Comparison of ENCODE assay signal across 28 mouse cellular contexts in genomic region chr12:112871272-112871671, GRCm38 (mm10). TPM values are rescaled to one million over a fixed set of nuclear protein-coding genes. Genes with fewer than 3 reads are reported as not detected.
DNase-seq lines count a peak whose midpoint lies in the region; ATAC-seq and TF ChIP-seq lines count a peak whose summit lies in the region.
"Had no signal": no experiment of that assay in that cellular context is flagged by ENCODE, and none has a peak within 500 bp of the region (broad histone marks: within the 10 kb centered on the region; RNA-seq: fewer than 3 reads in every experiment).

No protein-coding gene starts in this region.

- DNase-seq in CD4-positive, CD25-positive, alpha-beta regulatory T cell, adult 2 months (ENCODE audit: low read depth, low spot score) = peak; percentile 13
- peak in 1 of 2 experiments; percentile 1 for DNase-seq in spleen, adult 2 months (ENCODE audit: low read depth in 1 of 2, low spot score in 2 of 2)
- DNase-seq in spleen, adult 12 weeks (ENCODE audit: low spot score) = no peak
- DNase-seq in CH12.LX (ENCODE audit: extremely low read depth) (no peak), MEL (ENCODE audit: low read depth, low spot score) (no peak)
- DNase-seq in lung, postnatal 0 days (ENCODE audit: low spot score) = no peak
- DNase-seq in cerebellum, adult 9-11 months = no peak
- DNase-seq: adrenal gland, postnatal 10 days; adrenal gland, postnatal 36 days; cerebellum, adult 11 months; cerebellum, adult 2 months; cerebellum, postnatal 10 days; embryo, embryonic 11 days; gastrocnemius, postnatal 10 days; gastrocnemius, postnatal 36 days; heart, postnatal 36 days had no signal

- 90% methylated on average over 2 of the region's 2 CpGs for WGBS in spleen, adult 2 months
- WGBS in lung, postnatal 0 days = 88% methylated on average over 2 of the region's 2 CpGs

- H3K4me2 ChIP-seq in CH12.LX (ENCODE audit: insufficient read depth, low read depth, poor library complexity, severe bottlenecking) = no peak overlapping the region
- no peak overlapping the region for H3K4me2 ChIP-seq in lung, postnatal 0 days (replicated peaks; ENCODE audit: low read depth, low read length)
- H3K4me2 ChIP-seq: embryonic facial prominence, embryonic 13.5 days; forebrain, embryonic 12.5 days; forebrain, embryonic 15.5 days; heart, embryonic 11.5 days; hindbrain, embryonic 13.5 days had no signal

- ATAC-seq in CD4-positive, CD25-positive, alpha-beta regulatory T cell, adult 4 months = no peak
- no peak for ATAC-seq in lung, postnatal 0 days
- ATAC-seq: forebrain, embryonic 15.5 days; hindbrain, embryonic 16.5 days; Patski had no signal

- no peaks in the 10 kb centered on the region for H3K9me3 ChIP-seq in CH12.LX (replicated peaks; ENCODE audit: low read length)
- no peaks in the 10 kb centered on the region for H3K9me3 ChIP-seq in MEL (replicated peaks; ENCODE audit: insufficient read depth, low read length)
- no peaks in the 10 kb centered on the region for H3K9me3 ChIP-seq in lung, postnatal 0 days (ENCODE audit: low read length)
- H3K9me3 ChIP-seq: embryonic facial prominence, embryonic 10.5 days; embryonic facial prominence, embryonic 13.5 days; forebrain, embryonic 12.5 days; forebrain, embryonic 15.5 days; hindbrain, embryonic 10.5 days; hindbrain, embryonic 13.5 days; intestine, embryonic 15.5 days had no signal

- in situ Hi-C loops in CH12.LX (cut with MboI; ENCODE audit: low pct_ligation_motif_present, low pct_unique_long_range_greater_than_20kb, low sequenced_read_pairs) = loop anchor here (5.0 kb wide), 1 partner anchor 71 kb away; the partner anchor contains the start of gene Nudt14

- TF ChIP-seq CTCF in spleen, adult 2 months (IDR thresholded peaks at IDR 0.05; ENCODE audit: extremely low read depth, insufficient read depth, insufficient read length, insufficient replicate concordance) = no peak
- TF ChIP-seq CTCF in CH12.LX (conservative IDR thresholded peaks at IDR 0.05 in 1 of 2, IDR thresholded peaks at IDR 0.05 in 1 of 2; ENCODE audit: low read depth in 2 of 2, low read length in 2 of 2) (no peak), MEL (IDR thresholded peaks at IDR 0.05 in 2 of 3, conservative IDR thresholded peaks at IDR 0.05 in 1 of 3; ENCODE audit: control insufficient read depth in 1 of 3, insufficient read depth in 1 of 3, low read depth in 2 of 3, low read length in 3 of 3, poor library complexity in 1 of 3, severe bottlenecking in 1 of 3) (no peak)
- no peak for TF ChIP-seq CTCF in lung, postnatal 0 days (IDR thresholded peaks at IDR 0.05)

- H3K27me3 ChIP-seq in spleen, adult 2 months (ENCODE audit: control insufficient read depth, insufficient read depth, low read length) = no peaks in the 10 kb centered on the region
- H3K27me3 ChIP-seq in CH12.LX (replicated peaks) (no peaks in the 10 kb centered on the region), MEL (ENCODE audit: control insufficient read depth in 1 of 2, insufficient read depth in 2 of 2, low read length in 2 of 2) (no peaks in the 10 kb centered on the region)
- peaks cover 14% of the 10 kb centered on the region for H3K27me3 ChIP-seq in lung, postnatal 0 days (replicated peaks; ENCODE audit: insufficient read depth, low read length)
- H3K27me3 ChIP-seq: Patski had no signal

- TF ChIP-seq RAD21 in CH12.LX (IDR thresholded peaks at IDR 0.05; ENCODE audit: low read depth, low read length) (no peak), MEL (IDR thresholded peaks at IDR 0.05; ENCODE audit: low read depth, low read length) (no peak)

- peaks cover 30% of the 10 kb centered on the region for H3K4me1 ChIP-seq in spleen, adult 2 months (ENCODE audit: control insufficient read depth, insufficient read depth, insufficient read length)
- H3K4me1 ChIP-seq in CH12.LX (ENCODE audit: control insufficient read depth in 1 of 2, insufficient read depth in 2 of 2) (peaks cover 47 to 77% of the 10 kb centered on the region in 2 experiments), MEL (ENCODE audit: control insufficient read depth in 1 of 2, insufficient read depth in 2 of 2, low read length in 2 of 2) (peaks cover 6 to 25% of the 10 kb centered on the region in 2 experiments)
- peaks cover 3% of the 10 kb centered on the region; the same call in 1 of the 2 replicates for H3K4me1 ChIP-seq in lung, postnatal 0 days (ENCODE audit: insufficient read depth, low read depth, low read length)

- H3K4me3 ChIP-seq in spleen, adult 2 months (ENCODE audit: extremely low read depth, insufficient read depth, insufficient read length) = no peak overlapping the region
- peak overlapping the region in 1 of 3 experiments; percentile 37 for H3K4me3 ChIP-seq in CH12.LX (replicated peaks in 1 of 3; ENCODE audit: low read depth in 2 of 3, low read length in 2 of 3, poor library complexity in 1 of 3)
- no peak overlapping the region; a peak in 1 of 4 replicates for H3K4me3 ChIP-seq in MEL (ENCODE audit: control insufficient read depth in 1 of 2, insufficient read depth in 1 of 2, low read depth in 2 of 2, low read length in 2 of 2)
- no peak overlapping the region for H3K4me3 ChIP-seq in lung, postnatal 0 days (ENCODE audit: low read depth, low read length)
- H3K4me3 ChIP-seq: embryonic facial prominence, embryonic 10.5 days; embryonic facial prominence, embryonic 13.5 days; erythroblast, embryonic 14.5 days; forebrain, embryonic 12.5 days; forebrain, embryonic 15.5 days; hindbrain, embryonic 10.5 days; hindbrain, embryonic 13.5 days; intestine, embryonic 15.5 days had no signal

- dilution Hi-C loops in CH12.LX (cut with MboI; ENCODE audit: extremely low pct_ligation_motif_present, extremely low pct_unique_long_range_greater_than_20kb, low sequenced_read_pairs) = no loop called here

- TF ChIP-seq EP300 in CH12.LX (IDR thresholded peaks at IDR 0.05; ENCODE audit: low read length) (no peak), MEL (IDR thresholded peaks at IDR 0.05; ENCODE audit: low read depth in 1 of 2, low read length in 2 of 2) (no peak)
- no peak for TF ChIP-seq EP300 in lung, postnatal 0 days (IDR thresholded peaks at IDR 0.05)

- H3K27ac ChIP-seq in spleen, adult 2 months (ENCODE audit: insufficient read depth, low read length) = peak overlapping the region; percentile 51
- H3K27ac ChIP-seq in CH12.LX (ENCODE audit: insufficient read depth, low read depth) (0 out of 2 replicates have a peak overlapping the region, but pooled peaks have one; percentile 45), MEL (ENCODE audit: control insufficient read depth, low read depth, low read length) (no peak overlapping the region)
- H3K27ac ChIP-seq in lung, postnatal 0 days (ENCODE audit: low read length) = no peak overlapping the region
- H3K27ac ChIP-seq: embryonic facial prominence, embryonic 13.5 days; forebrain, embryonic 12.5 days; forebrain, embryonic 15.5 days; hindbrain, embryonic 13.5 days; intestine, embryonic 15.5 days had no signal

- no peak overlapping the region for H3K9ac ChIP-seq in CH12.LX (ENCODE audit: insufficient read depth, low read depth)
- peak overlapping the region; percentile 18 for H3K9ac ChIP-seq in MEL (ENCODE audit: control insufficient read depth, low read depth, low read length, poor library complexity, severe bottlenecking)
- no peak overlapping the region for H3K9ac ChIP-seq in lung, postnatal 0 days (replicated peaks; ENCODE audit: low read depth)
- H3K9ac ChIP-seq: embryonic facial prominence, embryonic 13.5 days; forebrain, embryonic 12.5 days; forebrain, embryonic 15.5 days; hindbrain, embryonic 13.5 days; intestine, embryonic 15.5 days had no signal

- H3K36me3 ChIP-seq in spleen, adult 2 months (ENCODE audit: control insufficient read depth, insufficient read depth, low read length) = no peaks in the 10 kb centered on the region
- H3K36me3 ChIP-seq in CH12.LX (replicated peaks in 1 of 2; ENCODE audit: control insufficient read depth in 1 of 2, insufficient read depth in 1 of 2, low read length in 1 of 2) (peaks cover 0 to 5% of the 10 kb centered on the region in 2 experiments), MEL (ENCODE audit: control insufficient read depth in 1 of 2, insufficient read depth in 2 of 2, low read length in 2 of 2) (peaks cover 0 to 5% of the 10 kb centered on the region in 2 experiments; a peak in 1 of 4 replicates)
- H3K36me3 ChIP-seq in lung, postnatal 0 days (ENCODE audit: insufficient read depth, low read length) = no peaks in the 10 kb centered on the region
- H3K36me3 ChIP-seq: embryonic facial prominence, embryonic 10.5 days; embryonic facial prominence, embryonic 13.5 days; forebrain, embryonic 12.5 days; forebrain, embryonic 15.5 days; hindbrain, embryonic 10.5 days; hindbrain, embryonic 13.5 days; intestine, embryonic 15.5 days had no signal

- TF ChIP-seq POLR2A in spleen, adult 2 months (IDR thresholded peaks at IDR 0.05; ENCODE audit: low read depth, low read length) = no peak
- TF ChIP-seq POLR2A in CH12.LX (IDR thresholded peaks at IDR 0.05; ENCODE audit: low read depth, low read length) (no peak), MEL (IDR thresholded peaks at IDR 0.05; ENCODE audit: control insufficient read depth in 1 of 2, insufficient read depth in 1 of 2, low read depth in 1 of 2, low read length in 2 of 2, poor library complexity in 1 of 2) (no peak)

- H3K79me2 ChIP-seq in CH12.LX (replicated peaks; ENCODE audit: control insufficient read depth, extremely low read depth, insufficient read depth, poor library complexity, severe bottlenecking) (no peaks in the 10 kb centered on the region), MEL (ENCODE audit: control insufficient read depth, insufficient read depth, low read length, poor library complexity) (no peaks in the 10 kb centered on the region)

RNA-seq across cellular contexts. Expression of gene Gpr132, which starts 3.2 kb away (rescaled TPM):
- 100 to 1,000 TPM in 1 of 2 experiments, 10 to 100 TPM in 1; 79.5 to 107 TPM for polyA plus RNA-seq in CD4-positive, CD25-positive, alpha-beta regulatory T cell, adult 4 months (2017; shearing (Covaris generic))
- 77.9 and 81.1 TPM in 2 replicates for polyA plus RNA-seq in spleen, adult 2 months (2012; rRNA removed)
- total RNA-seq in CH12.LX (2012; rRNA removed) = 31.1 and 44.7 TPM in 2 replicates
- 19.4 and 24.4 TPM in 2 replicates for total RNA-seq in CH12.LX (2014; rRNA removed)
- 50.9 and 62.1 TPM in 2 replicates for polyA plus RNA-seq in CH12.LX (2012; ENCODE audit: insufficient read length, low read depth)
- total RNA-seq in MEL (2012; rRNA removed) = 6.5 and 6.8 TPM in 2 replicates
- 1 to 10 TPM in 1 of 2 experiments, not detected in 1; 5.4 TPM for polyA plus RNA-seq in MEL (2012; ENCODE audit: insufficient read depth in 1 of 2, insufficient read length in 2 of 2, low read depth in 1 of 2, low replicate concordance in 2 of 2, missing spikeins in 1 of 2)
- 0.25 and 0.40 TPM in 2 replicates for polyA plus RNA-seq in lung, postnatal 0 days (2015; fragmentation: Nextera tagmentation; extraction: Ambion mirVana)
- polyA plus RNA-seq: embryonic facial prominence, embryonic 13.5 days; forebrain, embryonic 12.5 days; forebrain, embryonic 15.5 days; hindbrain, embryonic 13.5 days; Patski had no signal

RNA-seq across cellular contexts. Expression of gene Cdca4, which starts 42.0 kb away (rescaled TPM):
- polyA plus RNA-seq in CD4-positive, CD25-positive, alpha-beta regulatory T cell, adult 4 months (2017; shearing (Covaris generic)) = 10 to 100 TPM; 70.5 to 85.8 TPM
- 30.4 and 34.0 TPM in 2 replicates for polyA plus RNA-seq in spleen, adult 2 months (2012; rRNA removed)
- total RNA-seq in CH12.LX (2012; rRNA removed) (78.0 and 90.6 TPM in 2 replicates), CH12.LX (2014; rRNA removed) (111 and 128 TPM in 2 replicates), MEL (2012; rRNA removed) (245 and 279 TPM in 2 replicates)
- polyA plus RNA-seq in CH12.LX (2012; ENCODE audit: insufficient read length, low read depth) (68.3 and 78.0 TPM in 2 replicates), MEL (2012; ENCODE audit: insufficient read depth in 1 of 2, insufficient read length in 2 of 2, low read depth in 1 of 2, low replicate concordance in 2 of 2, missing spikeins in 1 of 2) (100 to 1,000 TPM in 1 of 2 experiments, not detected in 1; 274 TPM)
- 28.1 and 29.5 TPM in 2 replicates for polyA plus RNA-seq in lung, postnatal 0 days (2015; fragmentation: Nextera tagmentation; extraction: Ambion mirVana)

RNA-seq across cellular contexts. Expression of gene Jag2, which starts 58.3 kb away (rescaled TPM):
- polyA plus RNA-seq in CD4-positive, CD25-positive, alpha-beta regulatory T cell, adult 4 months (2017; shearing (Covaris generic)) = 1 to 10 TPM; 1.1 to 2.0 TPM
- 7.8 and 8.6 TPM in 2 replicates for polyA plus RNA-seq in spleen, adult 2 months (2012; rRNA removed)
- total RNA-seq in CH12.LX (2012; rRNA removed) = 3.8 and 7.6 TPM in 2 replicates
- 0.34 and 0.69 TPM in 2 replicates for total RNA-seq in CH12.LX (2014; rRNA removed)
- 0.59 and 0.80 TPM in 2 replicates for polyA plus RNA-seq in CH12.LX (2012; ENCODE audit: insufficient read length, low read depth)
- 0.75 and 1.0 TPM in 2 replicates for total RNA-seq in MEL (2012; rRNA removed)
- polyA plus RNA-seq in MEL (2012; ENCODE audit: insufficient read depth in 1 of 2, insufficient read length in 2 of 2, low read depth in 1 of 2, low replicate concordance in 2 of 2, missing spikeins in 1 of 2) = 1 to 10 TPM in 1 of 2 experiments, not detected in 1; 3.9 TPM
- polyA plus RNA-seq in lung, postnatal 0 days (2015; fragmentation: Nextera tagmentation; extraction: Ambion mirVana) = 6.0 and 7.7 TPM in 2 replicates
- polyA plus RNA-seq: erythroblast, embryonic 14.5 days had no signal

Comparison
In these comparisons a context has a peak if more than half of its experiments do, and no peak if none do; other contexts are left out.
1. H3K27ac ChIP-seq: peak in spleen, adult 2 months (single experiment) and CH12.LX (single experiment); none in MEL (single experiment) and lung, postnatal 0 days (single experiment).